Mouse (Mus musculus) bone marrow, adult 2 months (tissue): ENCODE data around the gene Hilpda.

ENCODE experiments used
- CTCF ChIP-seq: fragments of 200-500 bp; IDR thresholded peaks from 2 replicates; pipeline ENCODE4 v1.5.1; 2011; ENCODE audit warnings: low read length, control low read depth; ENCODE audit not compliant: control insufficient read depth, insufficient read depth
- POLR2A ChIP-seq: fragments of 200-500 bp; IDR thresholded peaks from 2 replicates; pipeline ENCODE4 v1.6.1; 2011; ENCODE audit warnings: low read depth, mild to moderate bottlenecking, control low read depth, low read length, borderline replicate concordance; ENCODE audit not compliant: control insufficient read depth

GRCm38 (mm10) chr6:29318879-29319278 lies 46.6 kb downstream of the Hilpda start, which contains the start of gene Fam71f1:
- TF ChIP-seq CTCF (no peak), POLR2A (no peak)
